Mouse (Mus musculus) heart, embryonic 12.5 days (tissue): ENCODE data around the gene Cntrob. TPM values are rescaled to one million over a fixed set of nuclear protein-coding genes. Genes with fewer than 3 reads are reported as not detected.

ENCODE experiments used
- ATAC-seq: fragments of 200-750 bp; cut with Nextera tagmentation; 2 replicates; pipeline ENCODE4 v1.8.0; 2017; ENCODE audit warnings: moderate TSS enrichment, moderate library complexity; ENCODE audit not compliant: insufficient number of reproducible peaks, low FRiP score
- H3K27ac ChIP-seq: fragments of 300-500 bp; sonication (generic); 2 replicates; pipeline ENCODE4 v1.5.1; 2016; ENCODE audit warnings: mild to moderate bottlenecking, moderate library complexity; ENCODE audit not compliant: poor library complexity, severe bottlenecking
- H3K27me3 ChIP-seq: fragments of 300-500 bp; sonication (generic); replicated peaks from 2 replicates; pipeline ENCODE4 v1.6.1; 2016; ENCODE audit warnings: mild to moderate bottlenecking, moderate library complexity
- H3K36me3 ChIP-seq: fragments of 300-500 bp; sonication (generic); 2 replicates; pipeline ENCODE4 v1.6.1; 2016; ENCODE audit warnings: mild to moderate bottlenecking, moderate library complexity
- H3K4me1 ChIP-seq: fragments of 300-500 bp; sonication (generic); replicated peaks from 2 replicates; pipeline ENCODE4 v1.6.1; 2016; ENCODE audit warnings: mild to moderate bottlenecking
- H3K4me2 ChIP-seq: fragments of 300-500 bp; sonication (generic); 2 replicates; pipeline ENCODE4 v1.6.1; 2016; ENCODE audit warnings: mild to moderate bottlenecking, moderate library complexity
- H3K4me3 ChIP-seq: fragments of 300-500 bp; sonication (generic); 2 replicates; pipeline ENCODE4 v1.5.1; 2016; ENCODE audit warnings: mild to moderate bottlenecking
- H3K9ac ChIP-seq: fragments of 300-500 bp; sonication (generic); 2 replicates; pipeline ENCODE4 v1.6.1; 2016; ENCODE audit warnings: mild to moderate bottlenecking, moderate library complexity
- H3K9me3 ChIP-seq: fragments of 300-500 bp; sonication (generic); replicated peaks from 2 replicates; pipeline ENCODE4 v1.6.1; 2016; ENCODE audit warnings: mild to moderate bottlenecking, moderate library complexity
- WGBS: fragments of 180-500 bp; shearing (Covaris S2); methylation state at CpG from one replicate; pipeline ENCODE4 v1.1.7; 2016; 5-methylcytosine and 5-hydroxymethylcytosine counted together
- polyA plus RNA-seq: library from polyadenylated mRNA; unstranded; fragments of >200 nt; fragmentation: Nextera tagmentation; extraction: Ambion mirVana; gene quantifications from 2 replicates; pipeline ENCODE4 v1.2.1, GENCODE M21; 2016

Cntrob gene
- polyA plus RNA-seq, 1 experiment from 2014 or later = 18.6 TPM

DNA sequence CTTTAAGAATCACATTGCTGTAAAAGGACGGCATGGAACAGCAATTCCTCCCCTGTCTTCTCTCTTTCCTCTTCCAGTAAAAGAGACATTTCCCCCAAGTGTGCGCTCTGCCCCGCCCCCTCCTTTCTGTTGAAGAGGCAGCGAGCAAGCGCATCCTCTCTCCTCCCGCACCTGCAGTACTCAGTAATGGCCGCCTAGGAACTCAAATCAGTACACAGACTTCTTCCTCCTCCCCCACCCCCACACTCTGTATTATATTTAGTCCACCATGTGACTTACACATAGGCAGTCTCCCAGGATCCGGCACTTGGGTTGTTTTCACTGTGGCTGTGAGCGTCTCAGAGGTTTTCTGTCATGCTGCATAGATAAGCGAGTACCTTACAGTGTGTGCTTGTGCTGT is 57.3 kb downstream of the Cntrob start:
- H3K9me3 ChIP-seq = no peaks in the 10 kb centered on the region
- peaks cover 8% of the 10 kb centered on the region for H3K4me1 ChIP-seq
- 9% methylated on average over 10 of the region's 10 CpGs for WGBS
- H3K9ac ChIP-seq = peak overlapping the region; percentile 58; the same call in 1 of the 2 replicates
- ATAC-seq = peak; percentile 71
- peak overlapping the region; percentile 61 for H3K4me2 ChIP-seq
- no peaks in the 10 kb centered on the region for H3K36me3 ChIP-seq
- peak overlapping the region; percentile 20 for H3K4me3 ChIP-seq
- peaks cover 10% of the 10 kb centered on the region; the same call in 1 of the 2 replicates for H3K27me3 ChIP-seq
- H3K27ac ChIP-seq = peak overlapping the region; percentile 67

DNA sequence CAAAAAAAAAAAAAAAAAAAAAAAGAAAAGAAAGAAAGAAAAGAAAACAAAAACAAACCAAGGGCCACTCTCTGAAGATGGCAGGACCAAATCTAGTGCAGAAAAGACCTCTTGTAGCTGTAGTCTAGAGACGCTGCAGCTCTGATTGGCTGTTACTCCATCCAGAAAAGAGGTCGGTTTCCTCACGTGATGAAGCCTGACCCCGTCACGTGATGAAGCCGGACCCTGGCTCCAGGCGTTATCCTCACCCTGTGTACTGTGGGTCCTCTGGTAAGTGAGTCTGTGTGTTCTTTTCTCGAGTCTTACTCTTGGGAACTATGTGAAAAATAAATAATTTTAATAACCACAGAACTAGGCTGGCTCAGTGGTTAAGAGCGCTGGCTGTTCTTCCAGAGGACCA is 58.2 kb downstream of the Cntrob start:
- no peak overlapping the region for H3K27ac ChIP-seq
- no peaks in the 10 kb centered on the region for H3K36me3 ChIP-seq
- 66% methylated on average over 9 of the region's 9 CpGs for WGBS
- no peak overlapping the region for H3K4me3 ChIP-seq
- no peak overlapping the region for H3K4me2 ChIP-seq
- peaks cover 10% of the 10 kb centered on the region; the same call in 1 of the 2 replicates for H3K27me3 ChIP-seq
- no peaks in the 10 kb centered on the region for H3K9me3 ChIP-seq
- peaks cover 8% of the 10 kb centered on the region for H3K4me1 ChIP-seq
- ATAC-seq = no peak
- H3K9ac ChIP-seq = no peak overlapping the region

GRCm38 (mm10) chr11:69264276-69264675 is 59.3 kb downstream of the Cntrob start:
- whole genome bisulfite sequencing = 62% methylated on average over 2 of the region's 2 CpGs
- ATAC-seq = no peak
- H3K27ac ChIP-seq = no peak overlapping the region
- no peak overlapping the region for H3K4me2 ChIP-seq
- H3K9me3 ChIP-seq = no peaks in the 10 kb centered on the region
- peaks cover 8% of the 10 kb centered on the region; the same call in 1 of the 2 replicates for H3K27me3 ChIP-seq
- H3K36me3 ChIP-seq = no peaks in the 10 kb centered on the region
- H3K4me3 ChIP-seq = no peak overlapping the region
- peaks cover 8% of the 10 kb centered on the region for H3K4me1 ChIP-seq
- H3K9ac ChIP-seq = no peak overlapping the region

GRCm38 (mm10) chr11:69260111-69260510 is 63.5 kb downstream of the Cntrob start:
- Histone ChIP-seq H3K9me3 (no peaks in the 10 kb centered on the region), H3K27me3 (0 out of 2 replicates have a peak, but pooled peaks cover 5% of the 10 kb centered on the region), H3K4me1 (no peaks in the 10 kb centered on the region), H3K9ac (no peak overlapping the region), H3K4me2 (no peak overlapping the region), H3K27ac (no peak overlapping the region), H3K36me3 (no peaks in the 10 kb centered on the region), H3K4me3 (no peak overlapping the region)
- 88% methylated on average over 1 of the region's 1 CpGs for WGBS
- ATAC-seq = no peak

DNA sequence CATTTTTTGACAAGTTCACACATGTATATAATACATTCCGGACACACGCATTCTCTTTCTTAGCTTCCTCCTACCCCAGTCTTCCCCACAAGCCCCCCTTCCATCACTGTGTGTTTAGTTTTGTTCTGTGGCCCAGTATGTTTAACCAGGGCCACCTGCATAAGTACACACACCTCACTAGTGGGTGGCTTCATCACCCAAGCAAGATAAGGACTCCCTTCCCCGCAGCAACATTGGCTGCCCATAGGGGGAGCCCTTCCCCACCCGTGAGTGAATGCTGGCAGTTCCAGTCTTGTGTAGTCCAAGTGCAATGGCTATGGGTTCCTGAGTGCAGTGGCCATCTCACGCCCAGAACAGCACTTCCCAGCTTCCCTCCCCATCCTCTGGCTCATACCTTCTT is 65.3 kb downstream of the Cntrob start:
- Histone ChIP-seq H3K9me3 (no peaks in the 10 kb centered on the region), H3K27ac (no peak overlapping the region), H3K9ac (no peak overlapping the region), H3K4me3 (no peak overlapping the region), H3K36me3 (no peaks in the 10 kb centered on the region), H3K4me1 (peaks cover 6% of the 10 kb centered on the region), H3K4me2 (no peak overlapping the region), H3K27me3 (0 out of 2 replicates have a peak, but pooled peaks cover 5% of the 10 kb centered on the region)
- ATAC-seq = no peak
- 53% methylated on average over 5 of the region's 5 CpGs for WGBS

- Histone ChIP-seq H3K27ac (no peak overlapping the region), H3K27me3 (0 out of 2 replicates have a peak, but pooled peaks cover 5% of the 10 kb centered on the region), H3K4me2 (no peak overlapping the region), H3K9me3 (no peaks in the 10 kb centered on the region), H3K36me3 (no peaks in the 10 kb centered on the region), H3K4me3 (no peak overlapping the region), H3K4me1 (peaks cover 10% of the 10 kb centered on the region), H3K9ac (no peak overlapping the region)
- no peak for ATAC-seq
- 50% methylated on average over 4 of the region's 4 CpGs for WGBS
These were observed 65.8 kb downstream of the Cntrob start for GRCm38 (mm10) chr11:69257807-69258206.

- Histone ChIP-seq H3K36me3 (no peaks in the 10 kb centered on the region), H3K4me3 (no peak overlapping the region), H3K27me3 (0 out of 2 replicates have a peak, but pooled peaks cover 5% of the 10 kb centered on the region), H3K9ac (no peak overlapping the region), H3K4me1 (peaks cover 10% of the 10 kb centered on the region), H3K4me2 (no peak overlapping the region), H3K27ac (no peak overlapping the region), H3K9me3 (no peaks in the 10 kb centered on the region)
- no peak for ATAC-seq
- WGBS = 55% methylated on average over 2 of the region's 2 CpGs
These were observed 66.5 kb downstream of the Cntrob start for GRCm38 (mm10) chr11:69257072-69257471.

GRCm38 (mm10) chr11:69254808-69255207 is 68.8 kb downstream of the Cntrob start:
- no peak overlapping the region for H3K4me3 ChIP-seq
- 0 out of 2 replicates have a peak, but pooled peaks cover 5% of the 10 kb centered on the region for H3K27me3 ChIP-seq
- H3K9me3 ChIP-seq = no peaks in the 10 kb centered on the region
- no peak overlapping the region for H3K4me2 ChIP-seq
- no peak overlapping the region for H3K9ac ChIP-seq
- ATAC-seq = no peak
- peaks cover 10% of the 10 kb centered on the region for H3K4me1 ChIP-seq
- H3K36me3 ChIP-seq = no peaks in the 10 kb centered on the region
- 77% methylated on average over 5 of the region's 5 CpGs for WGBS
- no peak overlapping the region for H3K27ac ChIP-seq

DNA sequence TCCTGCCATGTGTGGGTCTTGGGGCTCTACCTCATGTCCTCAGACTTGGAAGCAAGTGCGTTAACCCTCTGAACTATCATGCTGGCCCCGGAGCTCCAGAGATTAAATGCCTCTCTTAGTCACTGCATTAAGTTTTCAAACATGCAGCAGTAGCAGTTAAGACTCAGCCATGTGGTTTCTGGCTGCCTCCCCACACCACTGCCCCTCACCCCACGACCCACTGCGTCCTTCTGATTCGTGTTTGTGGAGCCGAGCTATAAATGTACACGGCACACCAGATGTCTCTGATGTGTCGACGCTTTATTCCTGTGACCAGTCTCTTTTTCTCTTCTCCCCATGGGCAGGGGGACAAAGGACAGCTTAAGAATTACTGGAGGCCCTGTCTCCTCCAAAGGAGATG is 70.4 kb downstream of the Cntrob start:
- H3K27ac ChIP-seq = peak overlapping the region; percentile 6; the same call in 1 of the 2 replicates
- 0 out of 2 replicates have a peak overlapping the region, but pooled peaks have one; percentile 15 for H3K9ac ChIP-seq
- WGBS = 21% methylated on average over 9 of the region's 9 CpGs
- H3K27me3 ChIP-seq = 0 out of 2 replicates have a peak, but pooled peaks cover 5% of the 10 kb centered on the region
- H3K36me3 ChIP-seq = no peaks in the 10 kb centered on the region
- H3K4me1 ChIP-seq = peaks cover 10% of the 10 kb centered on the region
- ATAC-seq = no peak
- H3K4me3 ChIP-seq = peak overlapping the region; percentile 13; the same call in 1 of the 2 replicates
- peak overlapping the region; percentile 53 for H3K4me2 ChIP-seq
- no peaks in the 10 kb centered on the region for H3K9me3 ChIP-seq

DNA sequence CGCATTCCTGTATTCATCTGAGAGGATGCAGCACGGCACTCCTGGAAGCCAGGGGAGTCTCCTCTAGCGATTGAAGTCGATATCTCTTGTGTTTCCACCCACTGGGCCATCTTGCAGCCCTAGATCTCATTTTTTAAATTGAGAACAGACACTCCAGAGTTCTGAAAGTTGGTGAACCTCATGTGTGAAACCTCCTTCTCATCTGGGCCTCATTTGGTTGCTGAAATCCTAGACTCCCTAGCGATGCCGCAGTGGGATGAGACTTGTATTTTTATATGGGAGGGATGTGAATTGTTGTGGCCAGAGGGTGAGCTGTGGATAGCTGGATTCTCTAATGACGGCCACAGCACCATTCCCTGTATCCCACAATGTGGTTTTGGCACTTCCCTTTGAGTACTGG is 71.6 kb downstream of the Cntrob start:
- H3K36me3 ChIP-seq = no peaks in the 10 kb centered on the region
- no peaks in the 10 kb centered on the region for H3K9me3 ChIP-seq
- no peak overlapping the region for H3K9ac ChIP-seq
- ATAC-seq = no peak
- 79% methylated on average over 7 of the region's 7 CpGs for WGBS
- peaks cover 10% of the 10 kb centered on the region for H3K4me1 ChIP-seq
- no peak overlapping the region for H3K27ac ChIP-seq
- H3K4me2 ChIP-seq = no peak overlapping the region
- 0 out of 2 replicates have a peak, but pooled peaks cover 5% of the 10 kb centered on the region for H3K27me3 ChIP-seq
- H3K4me3 ChIP-seq = no peak overlapping the region

DNA sequence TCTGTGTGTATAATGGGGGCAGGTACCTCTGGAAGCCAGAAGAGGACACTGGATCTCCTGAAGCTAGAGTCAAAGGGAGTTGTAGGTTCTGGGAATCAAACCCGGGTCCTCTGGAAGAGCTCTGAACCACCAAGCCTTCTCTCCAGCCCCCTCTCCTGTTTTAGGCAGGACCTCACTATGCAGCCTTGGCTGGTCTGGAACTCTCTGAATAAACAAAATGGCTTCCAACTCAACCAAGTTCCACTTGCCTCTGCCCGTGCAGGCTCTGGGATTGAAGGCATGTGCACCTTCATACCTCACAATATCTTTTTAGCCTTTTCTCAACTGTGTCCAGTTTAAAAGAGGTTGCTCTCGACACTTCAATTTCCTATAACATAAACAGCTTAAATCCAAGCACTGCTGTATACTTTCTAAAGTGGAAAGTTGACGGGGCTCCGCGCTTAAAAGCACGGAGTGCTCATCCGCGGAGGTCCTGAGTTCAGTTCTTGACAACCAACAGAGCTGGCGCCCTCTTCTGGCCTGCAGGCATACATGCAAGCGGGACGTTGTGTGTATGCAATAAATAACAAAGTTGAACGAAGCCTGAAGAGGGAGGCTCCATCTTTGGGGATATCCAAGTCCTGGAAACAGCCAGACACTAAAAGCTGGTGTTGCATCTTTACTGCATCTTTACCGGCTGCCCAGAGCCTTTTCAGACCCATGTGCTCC is 72.3 kb downstream of the Cntrob start:
- no peak for ATAC-seq
- no peak overlapping the region for H3K27ac ChIP-seq
- H3K9ac ChIP-seq = no peak overlapping the region
- H3K36me3 ChIP-seq = no peaks in the 10 kb centered on the region
- H3K4me3 ChIP-seq = no peak overlapping the region
- 59% methylated on average over 14 of the region's 14 CpGs for WGBS
- H3K4me1 ChIP-seq = peaks cover 14% of the 10 kb centered on the region
- H3K9me3 ChIP-seq = no peaks in the 10 kb centered on the region
- no peak overlapping the region for H3K4me2 ChIP-seq
- no peaks in the 10 kb centered on the region for H3K27me3 ChIP-seq
